Mouse (Mus musculus) olfactory bulb, adult 2 months (tissue): ENCODE data around the gene Parvb. TPM values are rescaled to one million over a fixed set of nuclear protein-coding genes. Genes with fewer than 3 reads are reported as not detected.
A peak's percentile ranks its signal among the peaks of the same experiment; 100 is the strongest.

ENCODE experiments used
- H3K27ac ChIP-seq: fragments of 200-500 bp; 2 replicates; pipeline ENCODE4 v1.5.1; 2012; ENCODE audit warnings: low read depth, low read length; ENCODE audit not compliant: insufficient read depth
- H3K4me1 ChIP-seq: fragments of 200-500 bp; 2 replicates; pipeline ENCODE4 v1.6.1; 2012; ENCODE audit warnings: low read length; ENCODE audit not compliant: control insufficient read depth, insufficient read depth
- H3K4me3 ChIP-seq: fragments of 200-500 bp; 2 replicates; pipeline ENCODE4 v1.5.1; 2012; ENCODE audit warnings: mild to moderate bottlenecking, low read depth, low read length, moderate library complexity; ENCODE audit not compliant: insufficient read depth
- CTCF ChIP-seq: fragments of 200-500 bp; IDR thresholded peaks from 2 replicates; pipeline ENCODE4 v1.5.1; 2012; ENCODE audit warnings: low read depth, mild to moderate bottlenecking, low read length, moderate library complexity; ENCODE audit not compliant: insufficient read depth
- POLR2A ChIP-seq: fragments of 200-500 bp; IDR thresholded peaks from 2 replicates; pipeline ENCODE4 v1.6.1; 2012; ENCODE audit warnings: mild to moderate bottlenecking, low read depth, low read length, moderate library complexity; ENCODE audit not compliant: insufficient read depth
- WGBS: fragments of 180-500 bp; shearing (Covaris S2); methylation state at CpG from one replicate; pipeline ENCODE4 v1.1.7; 2018; 5-methylcytosine and 5-hydroxymethylcytosine counted together
- polyA plus RNA-seq: library from polyadenylated mRNA; stranded (reverse); fragments of >200 nt; gene quantifications from 2 replicates; pipeline ENCODE4 v1.2.4, GENCODE M21; 2012; ENCODE audit warnings: low replicate concordance; ENCODE audit not compliant: missing spikeins, insufficient read depth, insufficient read length

Parvb gene
- polyA plus RNA-seq, 1 experiment = not detected

GRCm38 (mm10) chr15:84247309-84247708 is 15.5 kb downstream of the Parvb start:
- WGBS = 99% methylated on average over 3 of the region's 3 CpGs
- TF ChIP-seq POLR2A = no peak
- no peak for TF ChIP-seq CTCF

GRCm38 (mm10) chr15:84251227-84251626 is 19.4 kb downstream of the Parvb start:
- TF ChIP-seq CTCF = no peak
- no peak for TF ChIP-seq POLR2A
- Histone ChIP-seq H3K27ac (no peak overlapping the region), H3K4me3 (no peak overlapping the region), H3K4me1 (peaks cover 8% of the 10 kb centered on the region; the same call in 1 of the 2 replicates)
- 43% methylated on average over 13 of the region's 13 CpGs for WGBS

More at GRCm38 (mm10) chr15:84247309-84247708, 15.5 kb downstream of the Parvb start:
- Histone ChIP-seq H3K4me3 (no peak overlapping the region), H3K27ac (no peak overlapping the region), H3K4me1 (peaks cover 14% of the 10 kb centered on the region)

GRCm38 (mm10) chr15:84252645-84253044 is 20.8 kb downstream of the Parvb start:
- Histone ChIP-seq H3K4me3 (no peak overlapping the region), H3K4me1 (peaks cover 8% of the 10 kb centered on the region; the same call in 1 of the 2 replicates), H3K27ac (no peak overlapping the region)
- no peak for TF ChIP-seq CTCF
- no peak for TF ChIP-seq POLR2A
- 97% methylated on average over 7 of the region's 7 CpGs for whole genome bisulfite sequencing

- 72% methylated on average over 11 of the region's 11 CpGs for WGBS
- Histone ChIP-seq H3K4me3 (no peak overlapping the region), H3K4me1 (peaks cover 8% of the 10 kb centered on the region; the same call in 1 of the 2 replicates), H3K27ac (no peak overlapping the region)
- TF ChIP-seq POLR2A (no peak), CTCF (no peak)
Measured at GRCm38 (mm10) chr15:84253757-84254156, 21.9 kb downstream of the Parvb start.

GRCm38 (mm10) chr15:84254387-84254786 is 22.5 kb downstream of the Parvb start:
- no peak for TF ChIP-seq POLR2A
- TF ChIP-seq CTCF = no peak
- WGBS = 76% methylated on average over 8 of the region's 8 CpGs
- peaks cover 8% of the 10 kb centered on the region; the same call in 1 of the 2 replicates for H3K4me1 ChIP-seq
- H3K27ac ChIP-seq = no peak overlapping the region
- no peak overlapping the region for H3K4me3 ChIP-seq

- no peak for TF ChIP-seq POLR2A
- no peak for TF ChIP-seq CTCF
- H3K4me1 ChIP-seq = peaks cover 12% of the 10 kb centered on the region
- no peak overlapping the region for H3K4me3 ChIP-seq
- 78% methylated on average over 12 of the region's 12 CpGs for WGBS
- no peak overlapping the region for H3K27ac ChIP-seq
Measured at GRCm38 (mm10) chr15:84256254-84256850, 24.5 kb downstream of the Parvb start.

- Histone ChIP-seq H3K27ac (no peak overlapping the region), H3K4me3 (no peak overlapping the region), H3K4me1 (peaks cover 10% of the 10 kb centered on the region)
- WGBS = 92% methylated on average over 5 of the region's 5 CpGs
- TF ChIP-seq POLR2A (no peak), CTCF (no peak)
Measured at GRCm38 (mm10) chr15:84256864-84257263, 25.0 kb downstream of the Parvb start.

GRCm38 (mm10) chr15:84258602-84259355 is 26.9 kb downstream of the Parvb start:
- TF ChIP-seq CTCF = no peak
- no peak for TF ChIP-seq POLR2A
- 87% methylated on average over 9 of the region's 9 CpGs for WGBS
- Histone ChIP-seq H3K4me3 (no peak overlapping the region), H3K27ac (no peak overlapping the region), H3K4me1 (peaks cover 13% of the 10 kb centered on the region)

GRCm38 (mm10) chr15:84260123-84260822 is 28.4 kb downstream of the Parvb start:
- Histone ChIP-seq H3K4me3 (peak overlapping the region; percentile 19; the same call in 1 of the 2 replicates), H3K4me1 (peaks cover 16% of the 10 kb centered on the region), H3K27ac (peak overlapping the region; percentile 71; the same call in 1 of the 2 replicates)
- no peak for TF ChIP-seq POLR2A
- TF ChIP-seq CTCF = peak; percentile 74; the same call in 1 of the 2 replicates
- WGBS = 19% methylated on average over 22 of the region's 22 CpGs

- H3K4me1 ChIP-seq = peaks cover 35% of the 10 kb centered on the region
- WGBS = 87% methylated on average over 6 of the region's 6 CpGs
- H3K4me3 ChIP-seq = no peak overlapping the region
- no peak for TF ChIP-seq POLR2A
- no peak for TF ChIP-seq CTCF
- no peak overlapping the region for H3K27ac ChIP-seq
Measured at GRCm38 (mm10) chr15:84262630-84263029, 30.8 kb downstream of the Parvb start.
